Mouse (Mus musculus) forebrain, embryonic 14.5 days (tissue): Measurements from ENCODE around the gene Psme3. TPM values are rescaled to one million over a fixed set of nuclear protein-coding genes. Genes with fewer than 3 reads are reported as not detected.

Source experiments
- ATAC-seq: fragments of 200-750 bp; cut with Nextera tagmentation; 2 replicates; pipeline ENCODE4 v1.8.0; 2017; ENCODE audit warnings: mild to moderate bottlenecking, moderate library complexity
- DNase-seq: peaks from one replicate; pipeline ENCODE4 v3.0.0-alpha.2; 2015; ENCODE audit warnings: low spot score
- H3K27ac ChIP-seq: fragments of 300-500 bp; sonication (generic); 2 replicates; pipeline ENCODE4 v1.5.1; 2014; ENCODE audit warnings: low read depth, mild to moderate bottlenecking, control low read depth, low read length, moderate library complexity
- H3K27me3 ChIP-seq: fragments of 300-500 bp; sonication (generic); replicated peaks from 2 replicates; pipeline ENCODE4 v1.6.1; 2014; ENCODE audit warnings: low read length, control low read depth, mixed read lengths; ENCODE audit not compliant: control insufficient read depth, insufficient read depth
- H3K36me3 ChIP-seq: fragments of 300-500 bp; sonication (generic); 2 replicates; pipeline ENCODE4 v1.6.1; 2014; ENCODE audit warnings: low read length, control low read depth; ENCODE audit not compliant: control insufficient read depth, insufficient read depth
- H3K4me1 ChIP-seq: fragments of 300-500 bp; sonication (generic); 2 replicates; pipeline ENCODE4 v1.6.1; 2014; ENCODE audit warnings: antibody characterized with exemption, low read length, control low read depth; ENCODE audit not compliant: control insufficient read depth, insufficient read depth
- H3K4me2 ChIP-seq: fragments of 300-500 bp; sonication (generic); 2 replicates; pipeline ENCODE4 v1.6.1; 2014; ENCODE audit warnings: mild to moderate bottlenecking, control low read depth, low read length
- H3K4me3 ChIP-seq: fragments of 300-500 bp; sonication (generic); 2 replicates; pipeline ENCODE4 v1.5.1; 2014; ENCODE audit warnings: low read depth, low read length, control low read depth
- H3K9ac ChIP-seq: fragments of 300-500 bp; sonication (generic); 2 replicates; pipeline ENCODE4 v1.6.1; 2014; ENCODE audit warnings: mild to moderate bottlenecking, low read length, control low read depth, moderate library complexity
- H3K9me3 ChIP-seq: fragments of 300-500 bp; sonication (generic); replicated peaks from 2 replicates; pipeline ENCODE4 v1.6.1; 2016; ENCODE audit warnings: low read length, control low read depth, mixed read lengths; ENCODE audit not compliant: control insufficient read depth
- WGBS: fragments of 180-500 bp; shearing (Covaris S2); extraction: QIAGEN DNeasy Blood & Tissue Kit; methylation state at CpG from one replicate; pipeline ENCODE4 v1.1.7; 2014; 5-methylcytosine and 5-hydroxymethylcytosine counted together
- polyA plus RNA-seq: library from polyadenylated mRNA; unstranded; fragments of >200 nt; fragmentation: Nextera tagmentation; extraction: Ambion mirVana; gene quantifications from 2 replicates; pipeline ENCODE4 v1.2.1, GENCODE M21; 2014

The Psme3 gene
- polyA plus RNA-seq = 103 and 107 TPM in 2 replicates

DNA sequence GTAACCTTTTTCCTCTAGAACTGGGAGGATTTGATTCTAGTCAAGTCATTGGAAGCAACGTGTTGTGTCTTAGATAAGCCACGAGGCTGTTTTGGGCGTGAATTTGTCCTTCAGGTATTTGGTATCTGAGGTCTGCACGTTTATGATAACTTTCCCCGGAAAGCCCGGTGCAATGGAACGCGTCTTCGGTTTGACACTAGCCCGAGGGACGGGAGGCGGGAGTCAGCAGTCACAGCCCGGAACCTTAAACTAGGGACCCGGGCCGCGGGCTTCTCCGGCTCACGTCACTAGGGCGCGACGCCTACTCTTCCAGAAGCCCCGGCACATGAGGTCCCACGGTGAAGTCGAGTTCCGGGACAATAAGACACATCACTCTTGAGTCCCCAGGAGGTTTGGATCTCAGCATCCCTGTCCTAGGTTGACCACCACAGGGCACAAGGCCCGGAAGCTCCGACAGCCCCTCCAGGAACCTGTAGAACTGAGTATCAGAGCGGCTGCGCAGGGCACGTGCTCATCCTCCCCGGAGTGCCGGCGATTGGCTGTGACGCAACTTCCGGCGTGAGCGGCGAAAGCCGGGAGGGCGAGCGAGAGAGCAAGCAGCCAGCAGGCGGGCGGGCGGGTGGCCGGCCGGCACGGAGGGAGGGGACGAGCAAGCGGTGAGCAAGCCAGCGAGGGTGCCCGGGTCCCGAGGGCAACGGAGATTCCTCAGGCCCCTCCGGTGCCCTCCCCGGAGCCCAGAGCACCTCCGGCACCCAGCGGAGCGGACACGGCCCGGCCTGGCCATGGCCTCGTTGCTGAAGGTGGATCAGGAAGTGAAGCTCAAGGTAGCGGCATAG, at the start of gene Psme3:
Psme3 (plus strand) TSS at position 549 of the 836 bp plus-strand sequence.
- ATAC-seq = peak; percentile 94
- H3K36me3 ChIP-seq = peaks cover 28% of the 10 kb centered on the region
- H3K9me3 ChIP-seq = no peaks in the 10 kb centered on the region
- under 1% methylated on average over 52 of the region's 62 CpGs for WGBS
- peak within 1 kb of the TSS; percentile 86 for H3K9ac ChIP-seq
- H3K4me1 ChIP-seq = peaks cover 9% of the 10 kb centered on the region; the same call in 1 of the 2 replicates
- peak within 1 kb of the TSS; percentile 89 for H3K4me2 ChIP-seq
- peak within 1 kb of the TSS; percentile 35; the same call in 1 of the 2 replicates for H3K27ac ChIP-seq
- H3K4me3 ChIP-seq = peak within 1 kb of the TSS; percentile 81
- peak; percentile 94 for DNase-seq
- no peaks in the 10 kb centered on the region for H3K27me3 ChIP-seq

DNA sequence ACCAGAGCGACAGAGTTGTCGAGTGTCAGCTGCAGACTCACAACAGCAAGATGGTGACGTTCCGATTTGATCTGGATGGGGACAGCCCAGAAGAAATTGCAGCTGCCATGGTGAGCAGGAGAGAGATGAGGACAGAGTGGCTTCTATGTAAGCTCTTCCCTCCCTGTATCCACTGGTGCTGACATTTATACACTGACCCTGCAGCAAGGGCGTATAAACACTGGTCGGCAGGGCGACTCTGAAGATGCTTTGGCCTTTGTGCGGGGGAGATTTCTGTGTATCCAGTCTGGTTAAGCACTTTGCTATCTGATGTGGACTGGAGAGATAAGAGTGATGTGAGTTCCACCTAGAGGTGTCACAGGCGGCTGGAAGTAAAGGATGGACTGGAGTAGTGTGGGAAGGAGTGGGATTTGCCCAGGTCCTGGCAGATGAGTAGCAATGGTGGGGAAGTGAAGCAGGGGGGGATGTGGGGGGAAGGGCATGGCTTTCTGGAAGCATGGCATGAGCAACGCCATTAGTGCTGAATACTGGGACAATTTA, 46.4 kb upstream of the Psme3 start:
- no peaks in the 10 kb centered on the region; the same call in 1 of the 2 replicates for H3K4me1 ChIP-seq
- H3K27me3 ChIP-seq = peaks cover 15% of the 10 kb centered on the region; the same call in 1 of the 2 replicates
- no peak overlapping the region for H3K9ac ChIP-seq
- no peak overlapping the region for H3K4me2 ChIP-seq
- H3K36me3 ChIP-seq = no peaks in the 10 kb centered on the region
- no peak overlapping the region for H3K27ac ChIP-seq
- no peaks in the 10 kb centered on the region for H3K9me3 ChIP-seq
- H3K4me3 ChIP-seq = no peak overlapping the region
- ATAC-seq = no peak
- peak; percentile 37 for DNase-seq
- WGBS = 39% methylated on average over 10 of the region's 10 CpGs

DNA sequence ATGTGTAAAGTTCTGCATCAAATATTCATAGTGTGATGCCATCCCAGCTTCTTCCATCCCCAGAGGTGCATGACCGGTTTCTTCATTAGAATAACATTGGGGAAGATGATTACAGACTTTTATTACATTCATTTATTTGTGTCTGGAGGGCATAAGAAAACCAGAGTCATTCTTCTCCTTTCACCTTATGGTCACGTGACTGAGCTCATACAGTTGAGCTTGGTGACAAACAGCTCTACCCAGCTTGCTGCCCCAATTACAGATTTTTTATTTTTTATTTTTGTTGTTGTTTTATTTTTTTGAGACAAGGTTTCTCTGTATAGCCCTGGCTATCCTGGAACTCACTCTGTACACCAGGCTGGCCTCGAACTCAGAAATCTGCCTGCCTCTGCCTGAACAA, 43.6 kb upstream of the Psme3 start:
- Histone ChIP-seq H3K4me1 (peaks cover 9% of the 10 kb centered on the region), H3K4me2 (no peak overlapping the region), H3K9me3 (no peaks in the 10 kb centered on the region), H3K27me3 (0 out of 2 replicates have a peak, but pooled peaks cover 5% of the 10 kb centered on the region), H3K9ac (no peak overlapping the region), H3K4me3 (no peak overlapping the region), H3K27ac (no peak overlapping the region), H3K36me3 (0 out of 2 replicates have a peak, but pooled peaks cover 2% of the 10 kb centered on the region)
- WGBS = 82% methylated on average over 3 of the region's 3 CpGs
- DNase-seq (no peak), ATAC-seq (no peak)

DNA sequence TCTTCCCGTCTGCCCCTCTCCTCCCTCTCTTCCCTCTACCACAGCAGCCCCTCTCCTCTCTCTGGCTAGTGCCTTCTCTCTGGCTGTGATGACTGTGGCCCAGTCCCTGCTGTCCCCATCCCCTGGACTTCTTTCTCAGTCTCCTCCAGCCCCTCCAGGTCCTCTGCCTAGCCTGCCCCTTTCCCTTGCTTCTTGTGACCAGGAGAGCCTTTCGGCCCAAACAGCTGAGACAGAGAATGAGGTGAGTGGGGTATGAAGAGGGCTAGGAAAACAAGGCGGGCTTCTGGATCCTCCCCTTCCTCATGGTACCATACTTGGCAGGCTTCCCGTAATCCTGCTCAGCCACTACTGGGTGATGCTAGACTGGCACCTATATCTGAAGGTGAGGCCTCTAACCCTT, 40.7 kb upstream of the Psme3 start:
- Histone ChIP-seq H3K27me3 (no peaks in the 10 kb centered on the region), H3K4me1 (peaks cover 23% of the 10 kb centered on the region), H3K27ac (no peak overlapping the region), H3K9me3 (no peaks in the 10 kb centered on the region), H3K9ac (no peak overlapping the region), H3K4me2 (no peak overlapping the region), H3K36me3 (0 out of 2 replicates have a peak, but pooled peaks cover 2% of the 10 kb centered on the region), H3K4me3 (no peak overlapping the region)
- DNase-seq (no peak), ATAC-seq (no peak)
- WGBS = 68% methylated on average over 4 of the region's 4 CpGs

DNA sequence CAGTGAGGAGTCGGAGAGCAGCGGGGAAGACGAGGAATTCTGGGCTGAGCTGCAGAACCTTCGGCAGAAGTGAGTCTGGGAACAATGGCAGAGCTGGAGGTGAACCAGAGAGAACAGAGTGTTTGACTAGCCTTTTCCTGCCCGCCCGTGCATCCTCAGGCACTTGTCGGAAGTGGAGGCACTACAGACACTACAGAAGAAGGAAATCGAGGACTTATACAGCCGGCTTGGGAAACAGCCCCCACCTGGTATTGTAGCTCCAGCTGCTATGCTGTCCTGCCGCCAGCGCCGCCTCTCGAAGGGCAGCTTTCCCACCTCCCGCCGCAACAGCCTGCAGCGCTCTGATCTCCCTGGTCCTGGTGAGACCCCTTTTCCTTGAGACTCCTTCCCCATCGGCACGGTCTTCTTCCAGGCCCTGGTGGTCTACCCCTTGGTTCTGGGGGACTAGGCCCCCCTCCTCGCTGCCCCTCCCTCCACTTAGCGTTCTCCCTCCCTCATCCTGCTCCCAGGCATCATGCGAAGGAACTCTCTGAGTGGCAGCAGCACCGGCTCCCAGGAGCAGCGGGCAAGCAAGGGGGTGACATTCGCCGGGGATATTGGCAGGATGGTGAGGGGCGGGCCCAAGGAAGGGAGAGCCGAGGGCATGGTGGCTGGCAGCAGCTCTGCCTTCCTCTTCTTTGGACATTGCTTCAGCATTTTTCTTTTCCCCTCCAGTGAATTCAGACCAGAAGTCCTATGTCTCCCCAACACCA, 39.5 kb upstream of the Psme3 start:
- H3K36me3 ChIP-seq = 0 out of 2 replicates have a peak, but pooled peaks cover 2% of the 10 kb centered on the region
- WGBS = 28% methylated on average over 27 of the region's 27 CpGs
- peaks cover 23% of the 10 kb centered on the region for H3K4me1 ChIP-seq
- no peaks in the 10 kb centered on the region for H3K9me3 ChIP-seq
- DNase-seq (no peak), ATAC-seq (no peak)
- 0 out of 2 replicates have a peak overlapping the region, but pooled peaks have one; percentile 14 for H3K9ac ChIP-seq
- H3K27me3 ChIP-seq = no peaks in the 10 kb centered on the region
- no peak overlapping the region for H3K27ac ChIP-seq
- no peak overlapping the region for H3K4me3 ChIP-seq
- H3K4me2 ChIP-seq = peak overlapping the region; percentile 19; the same call in 1 of the 2 replicates

DNA sequence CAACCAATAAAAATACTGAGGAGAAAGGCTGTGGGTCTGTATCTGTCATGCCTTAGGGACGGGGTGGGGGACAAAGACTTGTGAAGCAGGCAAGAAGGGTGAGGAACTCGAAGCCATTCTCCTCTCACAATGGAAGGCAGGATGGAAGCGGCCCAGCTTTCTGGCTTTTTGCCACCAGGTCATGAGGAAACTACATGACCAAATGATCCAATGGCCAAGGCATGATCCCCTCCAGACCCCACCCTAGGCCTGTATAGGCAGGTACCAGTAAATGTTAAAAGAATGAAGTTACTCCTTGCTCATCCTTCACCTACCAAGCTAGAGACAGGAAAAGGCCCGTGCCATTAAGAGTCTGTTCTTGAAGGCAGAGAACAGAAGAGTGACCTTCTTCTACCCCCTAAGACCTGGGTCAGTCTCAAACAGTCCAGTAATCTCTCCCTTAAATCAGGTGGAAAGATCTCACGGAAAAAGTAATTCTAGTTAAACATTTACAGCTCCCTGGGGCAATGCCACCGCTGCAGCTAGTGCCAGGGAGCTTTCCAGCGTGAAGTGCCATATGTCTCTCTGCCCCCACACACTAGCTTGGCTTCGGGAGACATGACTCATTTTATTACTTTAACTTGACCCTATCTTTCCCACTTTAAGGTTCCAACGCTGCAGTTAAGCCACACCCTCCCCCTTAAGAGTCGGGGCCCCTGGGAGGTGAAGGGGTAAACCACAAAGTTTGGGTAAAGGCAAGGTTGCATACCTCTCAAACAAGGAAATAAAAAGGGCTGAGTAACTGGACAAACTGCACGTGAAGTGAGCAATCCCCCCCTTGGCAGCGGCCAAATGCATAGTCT, 38.4 kb upstream of the Psme3 start:
- DNase-seq (no peak), ATAC-seq (no peak)
- Histone ChIP-seq H3K36me3 (0 out of 2 replicates have a peak, but pooled peaks cover 2% of the 10 kb centered on the region), H3K27ac (no peak overlapping the region), H3K4me3 (peak overlapping the region; percentile 55), H3K9ac (peak overlapping the region; percentile 64), H3K9me3 (no peaks in the 10 kb centered on the region), H3K27me3 (no peaks in the 10 kb centered on the region), H3K4me2 (peak overlapping the region; percentile 69), H3K4me1 (peaks cover 23% of the 10 kb centered on the region)
- WGBS = 76% methylated on average over 12 of the region's 12 CpGs

DNA sequence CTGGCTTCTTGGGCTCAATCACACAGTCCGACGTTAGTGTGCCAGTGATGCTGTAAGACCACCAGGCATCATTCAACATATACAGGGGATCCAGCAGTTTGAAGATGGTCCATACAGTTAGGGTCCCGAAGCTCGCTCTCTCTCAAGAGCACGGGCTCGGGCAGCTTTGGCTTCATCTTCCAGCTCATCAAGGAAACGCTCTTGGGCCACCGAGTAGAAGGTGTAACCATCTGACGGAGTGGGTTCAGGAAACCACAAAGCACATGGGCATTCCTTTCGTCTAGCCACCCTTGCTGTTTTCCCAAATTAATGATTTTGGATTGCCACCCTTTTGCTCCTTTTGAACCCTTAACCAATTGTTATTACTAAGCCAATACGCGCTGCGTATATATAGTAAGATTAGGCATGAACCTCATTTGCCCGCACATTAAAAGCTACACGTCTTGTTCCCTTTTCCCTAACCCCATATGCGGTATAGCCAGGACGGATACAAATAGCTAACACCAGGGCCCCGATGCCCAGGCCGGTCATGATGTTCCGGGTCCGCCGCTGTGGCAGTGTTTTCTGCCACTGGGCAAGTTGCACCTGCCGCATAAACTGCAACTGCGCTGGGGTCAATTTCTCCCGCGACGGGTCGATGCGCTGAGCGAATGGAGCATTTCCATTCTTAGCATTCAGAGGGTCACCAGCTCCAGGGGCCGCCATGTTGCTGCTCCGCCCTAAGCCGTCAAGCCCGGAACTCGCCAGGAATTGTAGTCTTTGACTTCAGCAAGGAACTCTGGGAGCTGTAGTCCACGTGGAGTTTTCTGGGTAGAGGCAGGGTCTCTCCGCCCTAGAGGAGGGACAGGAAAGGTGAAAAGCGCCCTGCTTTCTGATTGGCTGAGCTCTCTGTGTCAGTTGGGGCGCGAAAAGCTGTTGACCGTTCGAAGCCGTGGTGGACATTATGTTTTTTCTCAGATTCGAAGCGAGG, 37.5 kb upstream of the Psme3 start, which contains the start of the genes Cntd1 and Coa3:
Cntd1 (plus strand) TSS at position 790 of the 970 bp plus-strand sequence.
Coa3 (minus strand) TSS at position 892 of the 970 bp plus-strand sequence.
- H3K36me3 ChIP-seq = 0 out of 2 replicates have a peak, but pooled peaks cover 2% of the 10 kb centered on the region

More for the DNA sequence above, 37.5 kb upstream of the Psme3 start, which contains the start of the genes Cntd1 and Coa3:
- H3K9ac ChIP-seq = peak within 1 kb of the TSS; percentile 64
- WGBS = 10% methylated on average over 45 of the region's 45 CpGs
- no peaks in the 10 kb centered on the region for H3K27me3 ChIP-seq
- DNase-seq (peak; percentile 98), ATAC-seq (peak; percentile 98)
- no peak within 1 kb of the TSS for H3K27ac ChIP-seq
- H3K4me2 ChIP-seq = peak within 1 kb of the TSS; percentile 69
- peak within 1 kb of the TSS; percentile 55 for H3K4me3 ChIP-seq
- no peaks in the 10 kb centered on the region for H3K9me3 ChIP-seq
- H3K4me1 ChIP-seq = peaks cover 23% of the 10 kb centered on the region
